Mouse (Mus musculus) myocyte (in vitro differentiated cells): ENCODE data around the gene Tnfrsf8. TPM values are rescaled to one million over a fixed set of nuclear protein-coding genes. Genes with fewer than 3 reads are reported as not detected.

Experiments
- H3K27me3 ChIP-seq: one replicate; pipeline ENCODE4 v1.6.1; 2011; ENCODE audit not compliant: control insufficient read depth, insufficient read depth, insufficient read length
- H3K36me3 ChIP-seq: one replicate; pipeline ENCODE4 v1.6.1; 2011; ENCODE audit not compliant: control insufficient read depth, insufficient read depth
- H3K4me2 ChIP-seq: one replicate; pipeline ENCODE4 v1.6.1; 2011; ENCODE audit warnings: low read depth, control low read depth
- H3K4me3 ChIP-seq: one replicate; pipeline ENCODE4 v1.5.1; 2011; ENCODE audit warnings: mild to moderate bottlenecking, control low read depth, moderate library complexity
- H3K79me2 ChIP-seq: one replicate; pipeline ENCODE4 v1.6.1; 2011; ENCODE audit not compliant: control insufficient read depth, insufficient read depth
- H3ac ChIP-seq: one replicate; pipeline ENCODE4 v1.6.1; 2011; ENCODE audit not compliant: control insufficient read depth, insufficient read length
- CEBPB ChIP-seq: IDR thresholded peaks from 2 replicates; pipeline ENCODE4 v1.6.1; 2011; ENCODE audit warnings: mild to moderate bottlenecking, moderate library complexity; ENCODE audit not compliant: poor library complexity, insufficient read depth, severe bottlenecking
- E2F4 ChIP-seq: IDR thresholded peaks from one replicate; pipeline ENCODE4 v1.6.1; 2011; ENCODE audit warnings: mild to moderate bottlenecking, control low read depth, moderate library complexity; ENCODE audit not compliant: insufficient read depth
- MAX ChIP-seq: IDR thresholded peaks from one replicate; pipeline ENCODE4 v1.6.1; 2011; ENCODE audit warnings: low read depth, mild to moderate bottlenecking, control low read depth
- MYOD1 ChIP-seq, 3 experiments: IDR thresholded peaks; one replicate each; pipeline ENCODE4 v1.6.1; 2011; ENCODE audit warnings: control low read depth in 2 of 3, low read depth in 2 of 3, mild to moderate bottlenecking in 2 of 3, moderate library complexity in 1 of 3; ENCODE audit not compliant: insufficient read length in 2 of 3, control insufficient read depth in 1 of 3
- MYOG ChIP-seq, 3 experiments: IDR thresholded peaks; one replicate each; pipeline ENCODE4 v1.6.1; 2011; ENCODE audit warnings: control low read depth in 2 of 3, low read depth in 2 of 3, mild to moderate bottlenecking in 2 of 3; ENCODE audit not compliant: insufficient read length in 2 of 3, control insufficient read depth in 1 of 3, insufficient read depth in 1 of 3
- POLR2A ChIP-seq: IDR thresholded peaks from one replicate; pipeline ENCODE4 v1.6.1; 2011; ENCODE audit warnings: low read depth, mild to moderate bottlenecking, control low read depth, moderate library complexity; ENCODE audit not compliant: insufficient read length
- POLR2AphosphoS2 ChIP-seq: IDR thresholded peaks from one replicate; pipeline ENCODE4 v1.6.1; 2011; ENCODE audit warnings: low read depth, control low read depth; ENCODE audit not compliant: insufficient read length
- REST ChIP-seq: IDR thresholded peaks from one replicate; pipeline ENCODE4 v1.6.1; 2011; ENCODE audit warnings: mild to moderate bottlenecking, control low read depth, moderate library complexity; ENCODE audit not compliant: insufficient read depth, insufficient read length
- SRF ChIP-seq: IDR thresholded peaks from one replicate; pipeline ENCODE4 v1.6.1; 2011; ENCODE audit warnings: low read depth; ENCODE audit not compliant: control insufficient read depth, insufficient read length
- TCF12 ChIP-seq: IDR thresholded peaks from one replicate; pipeline ENCODE4 v1.6.1; 2011; ENCODE audit warnings: mild to moderate bottlenecking, control low read depth; ENCODE audit not compliant: poor library complexity, insufficient read depth, severe bottlenecking
- TCF3 ChIP-seq: IDR thresholded peaks from one replicate; pipeline ENCODE4 v1.6.1; 2011; ENCODE audit warnings: low read depth, control low read depth; ENCODE audit not compliant: insufficient read length
- USF1 ChIP-seq: IDR thresholded peaks from one replicate; pipeline ENCODE4 v1.6.1; 2011; ENCODE audit warnings: low read depth, mild to moderate bottlenecking, control low read depth, moderate library complexity
- polyA plus RNA-seq: library from polyadenylated mRNA; unstranded; fragments of >200 nt; fragmentation: generic; extraction: Trizol; gene quantifications from one replicate; pipeline ENCODE4 v1.2.1, GENCODE M21; 2012; ENCODE audit warnings: missing spikeins

The Tnfrsf8 gene
- polyA plus RNA-seq, 1 experiment = 0.02 TPM

DNA sequence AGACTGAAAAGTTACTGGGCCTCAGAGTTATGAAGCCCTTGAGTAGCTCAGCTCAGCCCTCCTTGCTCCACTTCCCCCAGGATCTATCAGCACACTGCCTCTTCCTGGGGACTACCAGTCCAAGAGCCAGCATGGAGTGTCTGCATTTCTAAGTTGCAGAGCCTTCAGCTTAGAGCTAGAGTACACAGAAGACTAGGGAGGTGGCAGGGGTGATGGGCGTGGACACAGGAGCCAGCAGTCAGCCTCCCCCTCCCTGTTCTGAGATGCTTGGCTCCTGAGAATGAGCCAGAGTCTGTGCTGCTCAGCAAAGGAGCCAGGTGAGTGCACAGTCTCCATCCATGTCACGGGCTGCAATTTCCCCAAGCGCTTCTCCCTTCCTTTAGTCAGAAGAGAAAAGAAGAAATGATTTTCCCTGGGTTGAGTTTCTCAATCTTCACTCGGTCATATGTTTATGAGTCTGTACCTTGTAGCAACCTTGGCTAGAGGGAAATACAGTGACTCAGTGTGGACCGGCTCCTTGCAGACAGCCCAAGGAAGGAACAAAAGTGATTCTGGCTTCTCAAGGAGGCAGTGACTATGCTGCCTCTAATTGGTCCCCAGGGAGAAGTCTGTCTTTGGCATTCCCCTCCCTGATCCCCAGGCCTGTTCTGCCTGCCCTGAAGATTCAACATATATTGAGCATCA, 57.1 kb downstream of the Tnfrsf8 start:
- no peak overlapping the region for H3K4me3 ChIP-seq
- no peaks in the 10 kb centered on the region for H3K36me3 ChIP-seq
- no peaks in the 10 kb centered on the region for H3K79me2 ChIP-seq
- H3K4me2 ChIP-seq = peak overlapping the region; percentile 21
- TF ChIP-seq REST (no peak), USF1 (no peak), CEBPB (no peak), MYOG (IDR thresholded peaks at IDR 0.05; ENCODE audit: control insufficient read depth in 1 of 3, insufficient read depth in 1 of 3, insufficient read length in 2 of 3, low read depth in 2 of 3) (no peak)
- no peaks in the 10 kb centered on the region for H3K27me3 ChIP-seq
- no peak overlapping the region for H3ac ChIP-seq

DNA sequence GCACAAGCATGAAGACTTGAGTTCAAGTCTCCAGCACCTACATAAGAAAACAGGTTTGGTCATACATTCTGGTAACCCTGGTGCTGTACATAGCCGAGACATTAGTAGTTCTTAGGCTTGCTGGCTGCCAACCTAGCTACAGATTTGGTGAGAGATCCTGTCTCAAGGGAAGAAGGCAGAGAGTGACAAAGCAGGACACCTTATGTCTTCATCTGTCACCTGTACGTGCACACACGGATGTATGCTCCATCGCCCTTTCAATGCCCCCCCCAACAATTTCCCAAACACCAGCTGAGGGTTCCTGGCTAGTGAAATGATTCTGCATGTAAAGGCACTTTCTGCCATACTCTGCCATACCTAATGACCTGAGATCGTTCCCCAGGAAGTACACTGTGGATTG, 58.8 kb downstream of the Tnfrsf8 start:
- TF ChIP-seq E2F4 (no peak), MYOD1 (IDR thresholded peaks at IDR 0.05; ENCODE audit: control insufficient read depth in 1 of 3, insufficient read length in 2 of 3, low read depth in 2 of 3) (no peak), USF1 (no peak), TCF3 (no peak), TCF12 (no peak), POLR2A (no peak), POLR2AphosphoS2 (no peak), MAX (no peak), REST (no peak), CEBPB (no peak), MYOG (IDR thresholded peaks at IDR 0.05; ENCODE audit: control insufficient read depth in 1 of 3, insufficient read depth in 1 of 3, insufficient read length in 2 of 3, low read depth in 2 of 3) (no peak), SRF (no peak)
- H3K4me2 ChIP-seq = no peak overlapping the region
- no peaks in the 10 kb centered on the region for H3K79me2 ChIP-seq
- H3K27me3 ChIP-seq = no peaks in the 10 kb centered on the region
- no peaks in the 10 kb centered on the region for H3K36me3 ChIP-seq
- no peak overlapping the region for H3K4me3 ChIP-seq
- H3ac ChIP-seq = no peak overlapping the region

DNA sequence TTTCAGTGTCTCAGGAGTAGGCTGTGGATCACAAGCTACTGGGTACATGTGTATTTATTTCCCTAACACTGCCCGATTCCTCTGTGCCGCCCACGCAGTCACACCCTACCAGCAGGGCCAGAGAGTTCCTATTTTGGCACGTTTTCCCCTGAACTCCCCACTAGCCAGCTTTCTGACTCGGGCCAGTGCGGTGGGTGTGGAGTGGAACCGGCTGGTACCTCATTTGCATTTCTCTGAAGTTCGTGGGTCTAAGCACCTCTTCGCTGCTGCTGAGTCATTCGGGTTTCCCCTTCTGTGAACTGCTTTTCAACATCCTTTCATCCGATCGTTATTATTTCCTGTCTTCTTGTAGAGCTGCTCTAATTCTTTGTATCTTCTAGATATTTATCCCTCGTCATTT, 60.5 kb downstream of the Tnfrsf8 start:
- Histone ChIP-seq H3K4me3 (no peak overlapping the region), H3K4me2 (peak overlapping the region; percentile 81), H3K79me2 (no peaks in the 10 kb centered on the region), H3ac (no peak overlapping the region), H3K27me3 (no peaks in the 10 kb centered on the region), H3K36me3 (no peaks in the 10 kb centered on the region)
- no peak for TF ChIP-seq MAX
- TF ChIP-seq POLR2A = no peak
- no peak for TF ChIP-seq POLR2AphosphoS2
- no peak for TF ChIP-seq REST
- TF ChIP-seq TCF3 = no peak
- TF ChIP-seq CEBPB = no peak
- no peak for TF ChIP-seq USF1
- TF ChIP-seq TCF12 = no peak
- no peak for TF ChIP-seq MYOG (IDR thresholded peaks at IDR 0.05; ENCODE audit: control insufficient read depth in 1 of 3, insufficient read depth in 1 of 3, insufficient read length in 2 of 3, low read depth in 2 of 3)
- TF ChIP-seq MYOD1 (IDR thresholded peaks at IDR 0.05; ENCODE audit: control insufficient read depth in 1 of 3, insufficient read length in 2 of 3, low read depth in 2 of 3) = no peak
- TF ChIP-seq E2F4 = no peak
- TF ChIP-seq SRF = no peak

DNA sequence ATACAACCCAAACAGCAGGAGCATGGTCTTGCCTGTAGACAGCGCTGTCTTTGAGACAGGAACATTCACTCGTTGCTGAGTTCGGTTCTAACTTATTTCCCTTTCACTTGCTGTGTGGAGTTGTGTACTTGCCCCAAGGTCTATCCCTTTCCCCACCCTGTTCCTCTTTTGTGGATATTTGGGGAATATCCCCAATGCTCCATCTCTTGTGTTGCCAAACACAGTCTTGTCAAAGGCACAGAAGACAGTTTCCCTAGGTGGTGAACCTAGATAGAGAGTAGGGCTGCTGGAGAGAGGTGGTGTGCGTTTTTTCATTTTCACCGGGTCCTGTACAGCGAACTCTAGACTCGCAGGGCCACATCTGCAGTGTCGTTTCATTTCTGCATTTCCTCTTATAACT, 62.4 kb downstream of the Tnfrsf8 start:
- H3K4me3 ChIP-seq = no peak overlapping the region
- H3K79me2 ChIP-seq = no peaks in the 10 kb centered on the region
- no peak overlapping the region for H3ac ChIP-seq
- no peak overlapping the region for H3K4me2 ChIP-seq
- H3K27me3 ChIP-seq = no peaks in the 10 kb centered on the region
- H3K36me3 ChIP-seq = no peaks in the 10 kb centered on the region
- TF ChIP-seq POLR2A (no peak), USF1 (no peak)

DNA sequence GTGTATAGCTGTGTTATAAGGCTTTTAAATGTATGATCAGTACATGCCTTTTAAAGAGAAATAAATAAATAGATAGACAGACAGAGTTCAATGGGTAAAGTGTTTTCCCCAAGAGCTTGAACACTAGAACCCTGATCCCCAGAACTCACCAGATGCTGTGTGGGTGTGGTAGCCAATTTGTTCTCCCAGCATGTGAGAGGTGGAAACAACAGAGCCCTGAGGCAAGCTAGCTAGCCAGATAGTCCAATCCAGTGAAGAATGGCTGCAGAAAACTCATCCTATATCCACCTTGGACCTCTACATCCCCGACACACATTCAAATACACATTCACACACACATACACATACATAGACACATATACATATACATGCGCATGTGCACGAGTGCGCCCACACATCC, 63.4 kb downstream of the Tnfrsf8 start:
- Histone ChIP-seq H3K79me2 (no peaks in the 10 kb centered on the region), H3K4me2 (no peak overlapping the region), H3ac (no peak overlapping the region), H3K4me3 (no peak overlapping the region), H3K27me3 (no peaks in the 10 kb centered on the region), H3K36me3 (no peaks in the 10 kb centered on the region)
- TF ChIP-seq SRF = no peak
- TF ChIP-seq E2F4 = no peak
- TF ChIP-seq POLR2AphosphoS2 = no peak
- no peak for TF ChIP-seq USF1
- TF ChIP-seq TCF3 = no peak
- no peak for TF ChIP-seq CEBPB
- no peak for TF ChIP-seq MYOD1 (IDR thresholded peaks at IDR 0.05; ENCODE audit: control insufficient read depth in 1 of 3, insufficient read length in 2 of 3, low read depth in 2 of 3)
- no peak for TF ChIP-seq POLR2A
- no peak for TF ChIP-seq MYOG (IDR thresholded peaks at IDR 0.05; ENCODE audit: control insufficient read depth in 1 of 3, insufficient read depth in 1 of 3, insufficient read length in 2 of 3, low read depth in 2 of 3)
- no peak for TF ChIP-seq MAX
- TF ChIP-seq REST = no peak
- TF ChIP-seq TCF12 = no peak
